Comparison of ENCODE assay signal across 9 mouse cellular contexts in the genomic region with DNA sequence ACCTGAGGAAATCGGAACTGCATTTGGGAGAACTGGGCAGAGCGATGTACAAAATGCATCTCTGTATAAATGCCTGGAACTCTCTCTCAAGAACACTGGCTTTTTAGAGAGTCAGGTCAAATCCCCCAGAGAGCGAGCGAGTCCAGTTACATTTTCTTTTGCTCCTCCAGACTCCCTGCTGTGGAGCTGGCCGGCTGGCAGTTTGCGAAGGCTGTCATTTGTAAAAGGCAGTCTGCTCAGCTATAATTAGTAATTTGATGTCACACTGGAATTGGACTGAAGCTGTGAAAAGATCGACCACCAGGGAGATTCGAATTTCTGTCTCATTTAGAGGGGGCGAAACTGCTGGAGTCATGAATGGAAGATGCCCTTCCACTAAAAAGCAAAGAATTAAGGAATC.
DNase-seq lines count a peak whose midpoint lies in the region; ATAC-seq lines count a peak whose summit lies in the region.
"Had no signal": no experiment of that assay in that cellular context is flagged by ENCODE, and none has a peak within 500 bp of the region (broad histone marks: within the 10 kb centered on the region; RNA-seq: fewer than 3 reads in every experiment).

No protein-coding gene starts in this region.

- no peaks in the 10 kb centered on the region for H3K9me3 ChIP-seq in heart, embryonic 14.5 days (ENCODE audit: control insufficient read depth, low read length)
- H3K9me3 ChIP-seq in forebrain, embryonic 15.5 days, result no peaks in the 10 kb centered on the region
- H3K9me3 ChIP-seq: intestine, embryonic 15.5 days had no signal

- 38% methylated on average over 9 of the region's 9 CpGs for WGBS in heart, embryonic 14.5 days
- WGBS in forebrain, embryonic 15.5 days, result 6% methylated on average over 9 of the region's 9 CpGs

- H3K27ac ChIP-seq in heart, embryonic 14.5 days (replicated peaks in 1 of 2; ENCODE audit: control insufficient read depth in 1 of 2, insufficient read depth in 1 of 2, low read depth in 2 of 2, low read length in 2 of 2), result no peak overlapping the region
- no peak overlapping the region for H3K27ac ChIP-seq in forebrain, embryonic 15.5 days (replicated peaks)
- H3K27ac ChIP-seq: intestine, embryonic 15.5 days had no signal

- 0 out of 2 replicates have a peak overlapping the region, but pooled peaks have one; percentile 35 for H3K9ac ChIP-seq in heart, embryonic 14.5 days (ENCODE audit: low read length)
- no peak overlapping the region for H3K9ac ChIP-seq in forebrain, embryonic 15.5 days (replicated peaks)
- H3K9ac ChIP-seq: intestine, embryonic 15.5 days had no signal

- ATAC-seq in heart, embryonic 14.5 days (ENCODE audit: insufficient number of reproducible peaks, insufficient read depth, low FRiP score, low read depth), result no peak
- ATAC-seq in forebrain, embryonic 15.5 days (replicated peaks), result peak; percentile 52; the same call in 1 of the 2 replicates
- ATAC-seq in inflammation-experienced regulatory T-cells, adult 6 months, result no peak
- ATAC-seq: intestine, embryonic 15.5 days had no signal

- H3K36me3 ChIP-seq in heart, embryonic 14.5 days (ENCODE audit: control insufficient read depth, insufficient read depth, low read length), result peaks cover 13% of the 10 kb centered on the region
- H3K36me3 ChIP-seq in forebrain, embryonic 15.5 days, result no peaks in the 10 kb centered on the region
- H3K36me3 ChIP-seq: intestine, embryonic 15.5 days had no signal

- intact Hi-C loops in heart, postnatal 14 days (cut with DNase I), result no loop called here

- no peaks in the 10 kb centered on the region for H3K27me3 ChIP-seq in heart, embryonic 14.5 days (ENCODE audit: control insufficient read depth, insufficient read depth, low read length)
- H3K27me3 ChIP-seq in forebrain, embryonic 15.5 days, result no peaks in the 10 kb centered on the region
- H3K27me3 ChIP-seq: intestine, embryonic 15.5 days had no signal

- DNase-seq in heart, postnatal 14 days, result no peak
- DNase-seq in MN1 (ENCODE audit: low spot score), result peak; percentile 75
- peak; percentile 45 for DNase-seq in cerebellum, adult 9-11 months
- DNase-seq in adrenal gland, postnatal 4 days (ENCODE audit: low spot score in 2 of 2), result no peak
- no peak for DNase-seq in left cerebral cortex, adult 18-20 months (ENCODE audit: low spot score in 2 of 2)

- peak overlapping the region; percentile 50 for H3K4me2 ChIP-seq in heart, embryonic 14.5 days (ENCODE audit: low read length)
- no peak overlapping the region for H3K4me2 ChIP-seq in forebrain, embryonic 15.5 days (replicated peaks)
- H3K4me2 ChIP-seq: intestine, embryonic 15.5 days had no signal

- H3K4me3 ChIP-seq in heart, embryonic 14.5 days (ENCODE audit: control insufficient read depth in 1 of 2, insufficient read depth in 1 of 2, low read depth in 1 of 2, low read length in 2 of 2), result no peak overlapping the region
- no peak overlapping the region for H3K4me3 ChIP-seq in forebrain, embryonic 15.5 days
- H3K4me3 ChIP-seq: intestine, embryonic 15.5 days had no signal

- H3K4me1 ChIP-seq in heart, embryonic 14.5 days (ENCODE audit: control insufficient read depth in 2 of 2, insufficient read depth in 2 of 2, low read length in 2 of 2), result peaks cover 2 to 6% of the 10 kb centered on the region in 2 experiments; a peak in 2 of 4 replicates
- H3K4me1 ChIP-seq in forebrain, embryonic 15.5 days, result peaks cover 11% of the 10 kb centered on the region
- H3K4me1 ChIP-seq: intestine, embryonic 15.5 days had no signal

Comparison
In these comparisons a context has a peak if more than half of its experiments do, and no peak if none do; other contexts are left out.
1. DNase-seq: peak in MN1 (single experiment) and cerebellum, adult 9-11 months (single experiment); none in heart, postnatal 14 days (0 of 2), adrenal gland, postnatal 4 days (0 of 2) and left cerebral cortex, adult 18-20 months (0 of 2).